Mouse (Mus musculus): ENCODE results near the gene Lrp5. TPM values are rescaled to one million over a fixed set of nuclear protein-coding genes. Genes with fewer than 3 reads are reported as not detected.
"Not testable (repeated sequence)": the region's sequence is repeated elsewhere in the genome, so short reads cannot be mapped to it uniquely, and the experiment has no call there.

Lrp5 gene
- total and polyA plus RNA-seq, 2 experiments from 2014 or later: 1.1 to 17.6 TPM

DNA sequence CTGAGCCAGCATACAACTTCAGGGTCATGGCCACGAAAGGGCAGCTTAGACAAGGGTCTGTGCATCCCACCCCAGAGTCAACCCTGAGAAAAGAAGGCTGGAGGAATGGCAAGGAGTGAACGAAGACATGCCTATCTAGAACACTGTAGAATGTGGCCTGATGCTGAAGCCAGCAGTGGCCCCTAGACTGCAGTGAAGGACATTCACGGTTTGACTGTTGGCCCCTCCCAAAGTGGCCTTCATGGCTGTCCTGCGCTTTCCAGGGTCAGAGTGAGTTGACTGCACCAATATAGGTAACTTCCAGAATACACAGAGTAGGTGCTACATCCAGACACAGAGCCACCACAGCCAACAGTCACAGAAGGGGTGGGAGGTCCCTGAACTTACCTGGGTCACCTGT is 28.4 kb downstream of the Lrp5 start:
- no peak overlapping the region for H3K27ac ChIP-seq
- H3K9me3 ChIP-seq (ENCODE audit: low read length): no peaks in the 10 kb centered on the region
- no peak for ATAC-seq
- WGBS: 94% methylated on average over 4 of the region's 4 CpGs
- H3K9ac ChIP-seq (replicated peaks; ENCODE audit: low read length): no peak overlapping the region
- H3K4me1 ChIP-seq (ENCODE audit: insufficient read depth, low read length): no peaks in the 10 kb centered on the region
- H3K36me3 ChIP-seq (ENCODE audit: insufficient read depth, low read length): no peaks in the 10 kb centered on the region; the same call in 1 of the 2 replicates
- H3K4me2 ChIP-seq (ENCODE audit: low read depth, low read length): no peak overlapping the region
- TF ChIP-seq CTCF (IDR thresholded peaks at IDR 0.05; ENCODE audit: low read depth): no peak
- H3K4me3 ChIP-seq (ENCODE audit: low read length): no peak overlapping the region
- H3K27me3 ChIP-seq (ENCODE audit: insufficient read depth, low read length): no peaks in the 10 kb centered on the region
- no peak for DNase-seq (ENCODE audit: low spot score)

DNA sequence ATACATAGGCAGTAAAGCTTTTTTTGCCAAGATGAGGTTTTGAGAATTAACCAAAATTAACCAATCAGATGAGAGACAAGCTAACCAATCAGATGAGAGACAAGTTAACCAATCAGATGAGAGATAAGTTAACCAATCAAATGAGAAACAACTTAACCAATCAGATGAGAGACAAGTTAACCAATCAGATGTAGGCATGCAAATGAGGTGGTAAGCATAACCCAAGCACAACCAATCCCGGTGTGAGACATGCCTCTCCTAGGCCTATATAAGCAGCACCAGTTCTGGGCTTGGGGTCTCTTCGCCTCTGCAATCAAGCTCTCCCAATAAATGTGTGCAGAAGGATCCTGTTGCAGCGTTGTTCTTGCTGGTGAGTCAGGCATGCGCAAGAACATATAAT is 29.3 kb downstream of the Lrp5 start:
- H3K27ac ChIP-seq; ATAC-seq; H3K27me3 ChIP-seq (ENCODE audit: insufficient read depth, low read length); H3K4me2 ChIP-seq (ENCODE audit: low read depth, low read length); H3K4me1 ChIP-seq (ENCODE audit: insufficient read depth, low read length); H3K4me3 ChIP-seq (ENCODE audit: low read length); DNase-seq (ENCODE audit: low spot score); H3K9ac ChIP-seq (replicated peaks; ENCODE audit: low read length); H3K36me3 ChIP-seq (ENCODE audit: insufficient read depth, low read length); H3K9me3 ChIP-seq (ENCODE audit: low read length): not testable (repeated sequence)
- 94% methylated on average over 4 of the region's 4 CpGs for WGBS

DNA sequence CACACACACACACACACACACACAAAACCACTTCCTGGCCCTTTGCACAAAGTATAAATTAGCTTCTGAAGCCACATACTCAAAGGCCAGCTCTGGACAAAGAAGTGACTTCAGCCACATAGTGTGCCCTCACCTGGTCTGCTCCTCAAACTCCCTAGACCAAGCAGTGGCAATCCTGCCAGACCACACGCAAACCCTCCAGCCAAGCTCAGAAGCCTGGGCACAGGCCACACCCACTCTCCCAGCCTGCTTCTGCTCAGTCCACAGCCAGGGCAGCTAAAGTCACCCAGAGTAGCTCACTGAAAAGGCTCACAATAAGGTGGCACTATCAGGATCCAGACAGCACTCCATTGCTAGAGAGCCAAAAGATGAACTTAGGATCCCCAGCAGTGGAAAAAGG is 30.2 kb downstream of the Lrp5 start:
- TF ChIP-seq CTCF (IDR thresholded peaks at IDR 0.05; ENCODE audit: low read depth): no peak
- 59% methylated on average over 1 of the region's 1 CpGs for WGBS
- ATAC-seq (no peak), DNase-seq (ENCODE audit: low spot score) (no peak)
- Histone ChIP-seq H3K36me3 (ENCODE audit: insufficient read depth, low read length) (peaks cover 2% of the 10 kb centered on the region; the same call in 1 of the 2 replicates), H3K27ac (no peak overlapping the region), H3K27me3 (ENCODE audit: insufficient read depth, low read length) (no peaks in the 10 kb centered on the region), H3K4me1 (ENCODE audit: insufficient read depth, low read length) (no peaks in the 10 kb centered on the region), H3K9me3 (ENCODE audit: low read length) (no peaks in the 10 kb centered on the region), H3K4me3 (ENCODE audit: low read length) (no peak overlapping the region), H3K9ac (replicated peaks; ENCODE audit: low read length) (no peak overlapping the region), H3K4me2 (ENCODE audit: low read depth, low read length) (no peak overlapping the region)

DNA sequence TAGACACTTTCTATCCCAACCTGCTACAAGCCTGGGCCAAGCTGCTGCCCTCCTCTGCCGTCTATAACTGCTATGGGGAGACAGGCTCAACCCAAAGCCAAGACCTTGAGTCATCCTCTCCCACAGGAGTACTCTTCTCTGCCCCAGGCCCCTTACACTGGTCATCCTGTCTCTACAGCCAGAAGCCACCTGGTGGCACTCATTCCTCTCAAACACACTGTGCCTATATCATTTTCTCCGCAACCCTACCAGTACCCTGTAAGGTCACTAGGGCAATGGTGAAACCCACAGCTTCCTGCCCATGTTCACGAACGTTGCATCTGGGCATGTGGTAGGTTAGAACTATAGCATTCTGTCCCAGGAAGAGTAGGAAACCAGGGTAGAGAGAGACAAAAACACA is 31.4 kb downstream of the Lrp5 start:
- peaks cover 2% of the 10 kb centered on the region; the same call in 1 of the 2 replicates for H3K36me3 ChIP-seq (ENCODE audit: insufficient read depth, low read length)
- no peak overlapping the region for H3K4me3 ChIP-seq (ENCODE audit: low read length)
- no peak overlapping the region for H3K9ac ChIP-seq (replicated peaks; ENCODE audit: low read length)
- DNase-seq (ENCODE audit: low spot score) (no peak), ATAC-seq (no peak)
- TF ChIP-seq CTCF (IDR thresholded peaks at IDR 0.05; ENCODE audit: low read depth): peak; percentile 16
- 86% methylated on average over 4 of the region's 4 CpGs for WGBS
- H3K27ac ChIP-seq: no peak overlapping the region
- H3K27me3 ChIP-seq (ENCODE audit: insufficient read depth, low read length): no peaks in the 10 kb centered on the region
- no peak overlapping the region for H3K4me2 ChIP-seq (ENCODE audit: low read depth, low read length)
- H3K9me3 ChIP-seq (ENCODE audit: low read length): no peaks in the 10 kb centered on the region
- H3K4me1 ChIP-seq (ENCODE audit: insufficient read depth, low read length): no peaks in the 10 kb centered on the region

DNA sequence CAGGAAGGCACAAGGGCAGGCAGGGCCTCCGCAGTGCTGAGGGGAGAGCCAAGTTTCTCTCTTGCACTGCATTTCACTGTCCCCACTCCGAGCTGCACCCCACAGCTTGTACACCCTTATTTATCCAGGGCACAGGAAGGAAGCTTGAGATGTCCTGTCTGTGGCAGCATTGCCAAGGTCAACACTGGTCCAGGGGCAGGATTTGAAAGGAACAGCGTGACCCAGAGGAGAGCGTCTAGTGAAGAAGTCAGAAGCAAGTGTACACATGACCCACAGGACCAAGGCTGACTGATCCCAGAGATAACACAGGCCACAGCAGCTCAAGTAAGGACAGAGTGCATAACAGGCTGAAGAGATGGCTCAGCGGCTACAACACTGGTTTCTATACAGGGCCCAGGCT is 32.3 kb downstream of the Lrp5 start:
- H3K27ac ChIP-seq: no peak overlapping the region
- H3K9ac ChIP-seq (replicated peaks; ENCODE audit: low read length): no peak overlapping the region
- peaks cover 2% of the 10 kb centered on the region; the same call in 1 of the 2 replicates for H3K36me3 ChIP-seq (ENCODE audit: insufficient read depth, low read length)
- no peaks in the 10 kb centered on the region for H3K27me3 ChIP-seq (ENCODE audit: insufficient read depth, low read length)
- H3K9me3 ChIP-seq (ENCODE audit: low read length): no peaks in the 10 kb centered on the region
- no peak overlapping the region for H3K4me2 ChIP-seq (ENCODE audit: low read depth, low read length)
- no peaks in the 10 kb centered on the region for H3K4me1 ChIP-seq (ENCODE audit: insufficient read depth, low read length)
- no peak overlapping the region for H3K4me3 ChIP-seq (ENCODE audit: low read length)
- 84% methylated on average over 5 of the region's 5 CpGs for WGBS
- DNase-seq (ENCODE audit: low spot score): no peak
- TF ChIP-seq CTCF (IDR thresholded peaks at IDR 0.05; ENCODE audit: low read depth): no peak
- no peak for ATAC-seq

DNA sequence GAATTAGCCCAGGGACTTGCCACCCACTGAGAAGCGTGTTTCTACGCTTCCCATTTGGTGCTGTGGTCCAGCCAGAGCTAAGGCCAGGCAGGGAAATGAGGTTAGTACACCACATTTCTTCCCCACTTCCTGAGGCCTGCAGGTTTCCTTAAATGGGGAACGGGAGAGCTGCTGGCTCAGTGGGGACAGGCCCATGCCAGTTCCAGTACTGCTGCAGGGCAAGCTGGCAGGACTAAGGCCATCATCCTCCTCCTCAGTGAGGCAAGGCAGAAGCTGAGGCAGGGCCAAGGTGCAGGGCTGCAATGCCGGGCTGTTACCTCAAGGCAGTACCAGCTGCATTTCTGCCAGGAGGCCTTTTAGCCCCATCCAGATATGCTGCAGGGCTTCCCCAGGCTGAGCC is 32.9 kb downstream of the Lrp5 start:
- Histone ChIP-seq H3K36me3 (ENCODE audit: insufficient read depth, low read length) (peaks cover 2% of the 10 kb centered on the region; the same call in 1 of the 2 replicates), H3K9ac (replicated peaks; ENCODE audit: low read length) (no peak overlapping the region), H3K27me3 (ENCODE audit: insufficient read depth, low read length) (no peaks in the 10 kb centered on the region), H3K4me2 (ENCODE audit: low read depth, low read length) (no peak overlapping the region), H3K4me3 (ENCODE audit: low read length) (no peak overlapping the region), H3K27ac (no peak overlapping the region), H3K9me3 (ENCODE audit: low read length) (no peaks in the 10 kb centered on the region), H3K4me1 (ENCODE audit: insufficient read depth, low read length) (no peaks in the 10 kb centered on the region)
- DNase-seq (ENCODE audit: low spot score): no peak
- 73% methylated on average over 4 of the region's 4 CpGs for WGBS
- no peak for TF ChIP-seq CTCF (IDR thresholded peaks at IDR 0.05; ENCODE audit: low read depth)
- no peak for ATAC-seq

DNA sequence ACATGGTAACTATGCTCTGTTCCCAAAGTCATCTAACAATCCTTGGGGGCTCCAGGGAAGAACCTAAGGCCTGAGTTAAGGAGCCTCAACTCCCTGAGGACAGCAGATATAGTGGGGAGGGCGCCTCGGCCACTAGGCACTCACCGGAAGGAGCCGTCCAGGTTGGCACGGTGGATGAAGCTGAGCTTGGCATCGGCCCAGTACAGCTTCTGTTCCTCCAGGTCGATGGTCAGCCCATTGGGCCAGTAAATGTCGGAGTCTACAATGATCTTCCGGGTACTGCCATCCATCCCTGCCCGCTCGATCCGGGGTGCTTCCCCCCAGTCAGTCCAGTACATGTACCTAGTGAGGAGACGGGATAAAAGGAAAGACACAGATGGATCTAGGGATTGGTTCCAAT is 34.4 kb downstream of the Lrp5 start:
- H3K4me3 ChIP-seq (ENCODE audit: low read length): no peak overlapping the region
- no peak for ATAC-seq
- H3K9ac ChIP-seq (replicated peaks; ENCODE audit: low read length): no peak overlapping the region
- no peak for TF ChIP-seq CTCF (IDR thresholded peaks at IDR 0.05; ENCODE audit: low read depth)
- 94% methylated on average over 13 of the region's 13 CpGs for WGBS
- H3K9me3 ChIP-seq (ENCODE audit: low read length): no peaks in the 10 kb centered on the region
- H3K27me3 ChIP-seq (ENCODE audit: insufficient read depth, low read length): no peaks in the 10 kb centered on the region
- DNase-seq (ENCODE audit: low spot score): no peak
- H3K4me2 ChIP-seq (ENCODE audit: low read depth, low read length): no peak overlapping the region
- H3K4me1 ChIP-seq (ENCODE audit: insufficient read depth, low read length): no peaks in the 10 kb centered on the region
- 0 out of 2 replicates have a peak, but pooled peaks cover 2% of the 10 kb centered on the region for H3K36me3 ChIP-seq (ENCODE audit: insufficient read depth, low read length)
- H3K27ac ChIP-seq: no peak overlapping the region
